Mouse (Mus musculus) left cerebral cortex, postnatal 25 days (tissue): ENCODE measurements around the gene Chchd10. TPM values are rescaled to one million over a fixed set of nuclear protein-coding genes. Genes with fewer than 3 reads are reported as not detected.

ENCODE experiments used
- DNase-seq, 2 experiments: peaks; one replicate each; pipeline ENCODE4 v3.0.0; 2022; ENCODE audit warnings: low spot score in 2 of 2, mixed read lengths in 1 of 2
- intact Hi-C: fragments of 180-260 bp; cut with DNase I; formaldehyde crosslinking; loops from one replicate; pipeline ENCODE4 v1.15.1; 2025
- total RNA-seq, 2 experiments: library from RNA; stranded (reverse); gene quantifications; 2 replicates each; pipeline ENCODE4 v1.2.3; 2021

Chchd10 gene
- total RNA-seq, 2 experiments from 2014 or later, result 372 to 390 TPM

DNA sequence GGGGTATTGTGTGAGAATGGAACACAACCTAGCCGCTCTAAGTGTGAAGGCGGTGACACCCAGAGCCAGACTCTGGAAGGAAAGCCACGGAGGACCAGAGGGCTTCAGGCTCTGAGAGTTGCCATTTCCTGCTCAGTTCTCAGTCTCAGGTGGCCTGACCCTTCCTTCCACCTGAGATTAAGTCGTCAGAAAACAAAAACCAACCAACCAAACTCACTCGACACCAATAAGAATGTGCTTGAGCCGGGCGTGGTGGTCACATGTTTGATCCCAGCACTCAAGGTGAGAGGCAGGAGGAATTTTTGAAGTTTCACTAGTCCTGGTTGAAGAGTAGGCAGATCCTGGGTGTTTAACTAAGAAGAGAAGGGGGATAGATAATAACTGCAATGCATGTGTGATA lies 13.0 kb downstream of the Chchd10 start:
- intact Hi-C loops, result no loop called here
- DNase-seq, result no peak

DNA sequence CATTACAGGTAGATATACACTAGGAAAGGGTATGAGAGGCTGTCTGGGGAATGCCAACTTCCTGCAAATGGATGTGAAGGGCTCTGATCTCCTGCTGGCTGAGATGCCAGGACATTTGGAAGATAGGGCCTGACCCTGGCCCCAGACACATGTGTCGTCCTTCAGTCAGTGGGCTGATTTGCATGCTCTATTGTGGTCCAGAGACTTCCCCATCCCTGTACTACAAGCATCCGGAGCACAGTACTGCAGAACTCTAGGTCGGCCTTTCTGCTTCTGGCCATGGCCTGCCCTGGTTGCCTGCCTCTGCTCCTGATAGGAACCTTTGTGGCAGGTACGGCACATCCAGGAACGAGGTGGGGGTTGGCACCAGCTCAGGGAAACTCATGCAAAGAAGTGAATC lies 15.1 kb downstream of the Chchd10 start:
- intact Hi-C loops, result no loop called here
- DNase-seq, result no peak

DNA sequence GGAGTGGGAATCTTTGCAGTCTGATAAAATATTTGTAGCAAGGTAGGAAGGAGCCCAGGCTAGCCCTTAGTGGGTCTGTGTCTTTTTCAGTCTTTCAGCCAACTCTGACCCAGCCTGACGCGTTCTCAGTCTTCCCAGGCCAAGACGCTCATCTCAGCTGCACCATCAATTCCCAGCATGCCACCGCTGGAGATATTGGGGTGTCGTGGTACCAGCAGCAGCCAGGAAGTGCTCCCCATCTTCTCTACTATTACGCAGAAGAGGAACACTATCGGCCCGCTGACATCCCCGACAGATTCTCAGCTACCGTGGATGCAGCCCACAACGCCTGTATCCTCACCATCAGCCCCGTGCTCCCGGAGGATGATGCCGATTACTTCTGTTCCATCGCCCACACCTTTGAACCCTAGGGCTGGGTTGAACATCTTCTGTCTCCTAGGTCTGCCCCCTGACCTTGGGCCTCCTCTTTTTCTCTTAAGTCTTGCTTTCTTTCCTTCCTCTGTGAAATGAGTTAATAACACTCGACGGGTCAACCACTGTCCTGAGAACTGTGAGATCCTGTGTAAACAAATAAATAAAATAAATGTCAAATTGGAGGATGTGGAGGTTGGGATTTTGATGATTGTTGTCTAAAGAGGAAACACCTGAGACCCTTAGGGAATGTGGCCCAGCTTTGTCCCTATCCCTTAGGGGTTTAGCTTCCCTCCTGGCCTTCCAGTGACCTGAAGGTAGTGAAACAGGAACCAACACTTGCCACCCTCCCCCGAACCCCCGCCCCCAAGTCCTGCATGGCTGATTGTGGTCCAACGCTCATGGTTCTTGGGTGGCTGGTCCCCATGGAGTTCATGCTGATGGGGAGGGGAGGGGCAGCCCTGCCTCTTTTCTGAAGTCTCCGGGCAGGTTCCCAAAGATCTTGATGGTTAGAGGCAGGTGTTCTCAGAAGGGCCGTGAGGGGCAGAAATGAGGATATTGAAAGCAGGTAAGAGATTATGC lies 16.4 kb downstream of the Chchd10 start:
- no peak for DNase-seq
- intact Hi-C loops, result loop anchor here (2.0 to 5.0 kb wide), 3 partner anchors 67 to 363 kb away; no protein-coding TSS in a partner anchor

DNA sequence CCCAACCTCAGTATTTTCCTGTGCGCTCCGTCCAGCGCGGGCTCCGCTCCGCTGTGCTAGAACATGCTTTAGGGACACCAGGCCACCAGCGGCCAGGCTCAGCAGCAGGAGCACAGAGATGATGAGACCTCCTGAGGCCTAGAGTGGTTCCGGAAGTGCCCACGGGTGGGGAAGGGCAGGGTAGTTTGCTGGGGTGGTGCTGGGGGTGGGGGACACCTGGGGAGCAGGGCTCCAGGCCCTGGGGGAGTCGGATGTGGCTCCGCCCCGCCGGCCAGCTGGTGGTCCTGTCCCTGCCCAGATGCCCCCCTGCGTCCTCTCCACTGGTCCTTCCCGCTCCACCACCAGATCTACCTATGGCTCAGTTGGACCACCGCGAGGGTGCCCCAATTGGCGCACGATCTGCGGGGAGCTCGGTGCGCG lies 17.9 kb downstream of the Chchd10 start:
- intact Hi-C loops, result loop anchor here (1.0 to 5.0 kb wide), 5 partner anchors 54 to 364 kb away; no protein-coding TSS in a partner anchor
- DNase-seq, result no peak

DNA sequence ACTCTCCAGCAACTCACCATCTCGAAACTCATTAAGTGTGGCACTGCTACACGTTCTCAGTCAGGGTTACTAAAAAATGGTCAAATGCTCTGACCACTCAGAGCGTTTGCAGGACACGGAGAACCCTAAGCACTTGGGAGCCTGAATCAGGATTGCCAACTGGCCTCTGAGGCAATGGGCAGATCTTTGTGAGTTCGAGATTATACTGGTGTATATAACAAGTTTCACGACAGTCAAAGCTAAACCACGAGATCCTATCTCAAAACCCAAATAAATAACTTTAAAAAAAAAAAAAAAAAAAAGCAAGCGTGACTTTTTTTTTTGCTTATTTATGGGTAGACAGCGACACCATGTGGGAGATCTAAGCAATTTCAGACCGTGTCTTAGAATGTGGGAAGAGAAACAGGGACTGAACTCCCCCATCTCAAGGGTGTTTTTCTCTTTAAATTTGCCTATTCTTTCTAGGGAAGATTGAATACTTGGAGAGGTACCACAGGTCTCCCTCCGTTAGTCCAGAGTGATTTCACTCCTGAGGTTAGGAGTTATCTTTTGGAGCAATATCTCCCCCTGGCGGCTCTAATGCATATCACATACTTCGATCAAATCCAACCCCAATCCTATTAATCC lies 18.6 kb downstream of the Chchd10 start:
- peak; percentile 46 to 47 for DNase-seq
- intact Hi-C loops, result loop anchor here (1.0 to 5.0 kb wide), 5 partner anchors 54 to 365 kb away; no protein-coding TSS in a partner anchor

DNA sequence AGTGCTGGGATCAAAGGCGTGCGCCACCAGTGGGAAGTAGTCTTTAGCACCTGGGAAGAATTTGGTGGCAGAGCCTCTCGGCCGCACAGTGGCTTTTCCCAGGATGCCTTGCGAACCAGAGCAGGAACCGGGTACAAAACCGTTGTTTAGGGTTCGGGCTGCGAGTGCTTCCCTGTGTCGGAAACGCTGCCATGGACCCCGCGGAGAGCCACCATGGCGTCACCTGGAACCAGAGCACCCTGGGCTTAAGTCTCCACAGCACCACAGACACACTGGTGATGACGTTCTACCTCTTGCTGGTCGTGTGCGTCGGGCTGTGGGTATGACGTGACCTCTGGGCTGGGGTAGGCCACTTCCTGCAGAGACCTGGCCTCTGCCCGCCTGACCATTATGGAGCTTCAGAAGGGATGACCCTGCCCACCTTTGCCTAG lies 21.5 kb downstream of the Chchd10 start, which contains the start of gene Gm5134:
Gm5134 (plus strand) TSS at position 134 of the 431 bp plus-strand sequence.
- no peak for DNase-seq
- intact Hi-C loops, result loop anchor here (5.0 kb wide), 1 partner anchor 317 kb away; no protein-coding TSS in a partner anchor

DNA sequence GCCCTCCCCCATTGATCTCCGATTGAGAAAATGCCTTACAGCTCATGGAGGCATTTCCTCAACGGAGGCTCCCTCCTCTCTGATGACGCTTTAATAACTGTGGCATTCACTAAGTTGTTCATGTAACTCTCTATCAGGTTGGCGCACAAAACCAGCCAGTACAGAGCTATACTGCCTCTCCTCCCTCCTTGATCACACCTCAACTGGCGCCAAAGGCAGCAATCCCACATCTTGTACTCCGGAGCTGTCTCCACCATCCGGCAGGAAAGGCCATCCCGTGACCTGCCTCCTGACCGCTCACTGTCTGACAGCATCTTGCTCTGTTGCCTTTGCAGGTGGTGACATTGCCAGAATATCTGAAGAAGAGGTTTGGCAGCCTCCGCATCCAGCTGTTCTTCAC lies 40.9 kb downstream of the Chchd10 start:
- intact Hi-C loops, result no loop called here
- no peak for DNase-seq

DNA sequence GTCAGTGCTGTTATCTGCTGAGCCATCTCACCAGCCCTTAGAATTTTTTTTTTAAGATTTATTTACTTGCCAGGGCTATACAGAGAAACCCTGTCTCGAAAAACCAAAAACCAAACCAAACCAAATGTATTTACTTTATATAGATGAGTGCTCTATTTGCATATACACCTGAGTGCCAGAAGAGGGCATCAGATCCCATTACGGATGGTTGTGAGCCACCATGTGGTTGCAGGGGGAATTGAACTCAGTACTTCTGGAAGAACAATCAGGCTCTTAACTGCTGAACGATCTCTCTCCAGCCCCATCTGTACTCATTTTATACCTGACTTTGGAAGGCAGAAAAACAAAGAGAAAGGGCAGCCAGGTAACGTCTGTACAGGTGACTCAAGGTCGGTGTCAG lies 42.3 kb downstream of the Chchd10 start:
- intact Hi-C loops, result no loop called here
- DNase-seq, result no peak

DNA sequence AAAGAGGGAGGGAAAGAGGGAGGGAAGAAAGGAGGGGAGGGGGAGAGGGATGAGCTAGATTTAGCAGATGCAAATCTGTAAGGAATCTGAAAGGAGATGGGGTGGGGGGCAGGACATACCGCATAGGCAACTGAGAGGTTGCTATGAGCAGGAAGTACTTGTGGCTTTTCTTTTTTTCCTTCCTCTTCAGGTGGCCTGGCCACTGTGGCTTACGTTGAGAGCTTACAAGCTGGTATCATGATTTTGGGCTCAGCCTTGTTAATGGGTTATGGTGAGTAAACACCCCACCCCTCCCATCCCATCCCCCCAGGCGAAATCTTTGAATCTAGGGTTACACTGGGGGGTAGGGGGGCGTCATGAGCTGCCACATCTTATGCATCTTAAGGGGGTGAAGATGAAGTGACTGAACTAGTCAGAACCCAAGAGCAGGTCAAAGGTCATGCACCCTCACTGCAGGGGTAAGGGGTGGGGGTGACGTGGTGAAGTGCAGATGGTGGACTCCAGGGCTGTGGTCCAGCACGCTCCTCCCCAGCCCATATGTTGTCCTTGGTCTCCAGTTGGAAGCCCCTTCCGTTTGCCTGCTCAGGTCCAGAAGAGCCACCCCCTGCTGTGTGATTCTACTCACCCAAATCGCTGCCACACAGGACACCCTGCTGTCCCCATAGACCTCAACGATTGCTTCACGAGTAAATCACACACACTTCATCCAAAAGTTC lies 45.3 kb downstream of the Chchd10 start:
- no peak for DNase-seq
- intact Hi-C loops, result no loop called here

DNA sequence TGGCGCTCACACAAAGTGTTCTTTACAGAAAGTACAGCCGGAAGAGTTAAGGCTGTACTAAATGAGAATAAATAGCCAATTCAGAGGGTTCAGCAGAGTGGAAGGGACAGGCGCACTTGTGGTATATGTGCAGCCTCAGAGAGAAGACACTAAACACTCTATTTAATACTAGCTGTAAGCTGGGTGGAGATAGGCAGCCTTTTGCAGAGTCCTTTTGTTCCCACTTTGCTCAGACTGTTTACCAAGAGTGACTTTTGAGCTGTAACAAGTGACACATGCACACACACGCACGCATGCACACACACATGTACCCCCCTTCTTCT lies 45.9 kb downstream of the Chchd10 start:
- DNase-seq, result no peak

DNA sequence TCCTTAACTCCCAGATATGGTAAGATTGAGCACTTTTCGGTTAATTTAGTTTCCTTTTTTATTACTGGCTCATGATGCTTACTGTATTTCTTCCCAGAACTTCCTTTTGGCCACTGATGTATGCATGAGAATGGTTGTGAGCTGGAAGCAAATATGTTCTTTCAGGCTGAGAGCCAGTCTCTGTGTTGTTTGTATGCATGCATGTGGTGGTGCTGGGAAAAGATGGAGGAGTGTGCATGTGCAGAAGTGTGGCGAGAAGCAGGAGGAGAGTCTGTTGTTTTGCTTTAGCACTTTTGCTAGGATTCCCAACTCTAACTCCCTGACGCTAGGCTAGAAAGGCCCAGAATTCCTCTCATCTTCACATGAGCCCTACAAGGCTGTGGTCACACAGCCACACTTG lies 46.5 kb downstream of the Chchd10 start:
- intact Hi-C loops, result no loop called here
- DNase-seq, result peak in 1 of 2 experiments; percentile 12

More for the DNA sequence above, 45.9 kb downstream of the Chchd10 start:
- intact Hi-C loops, result no loop called here

Other genes with a start within 250 kb of the Chchd10 start
- gene Cabin1, start 168.8 kb upstream of the Chchd10 start, total RNA-seq, result 10 to 100 TPM; 69.4 to 69.7 TPM
- gene Ddt, start 159.7 kb upstream of the Chchd10 start, total RNA-seq, result 10 to 100 TPM; 36.1 to 43.6 TPM
- gene Gm20441, start 152.2 kb upstream of the Chchd10 start, total RNA-seq, result not detected
- gene Gstt3, start 151.7 kb upstream of the Chchd10 start, total RNA-seq, result 1 to 10 TPM; 1.1 to 1.4 TPM
- 1 to 10 TPM; 6.2 to 7.0 TPM for gene Gstt1, start 134.5 kb upstream of the Chchd10 start, total RNA-seq
- gene Gstt4, start 110.6 kb upstream of the Chchd10 start, total RNA-seq, result not detected
- gene Gstt2, start 95.7 kb upstream of the Chchd10 start, total RNA-seq, result 1 to 10 TPM; 4.0 to 5.5 TPM
- gene Mif, start 72.9 kb upstream of the Chchd10 start, total RNA-seq, result 100 to 1,000 TPM; 522 to 530 TPM
- gene Derl3, start 39.7 kb upstream of the Chchd10 start, total RNA-seq, result 1 to 10 TPM; 2.8 to 3.4 TPM
- gene Smarcb1, start 11.5 kb upstream of the Chchd10 start, total RNA-seq, result 10 to 100 TPM; 75.2 to 81.8 TPM
- gene Mmp11, start 3.4 kb downstream of the Chchd10 start, total RNA-seq, result 1 to 10 TPM; 1.1 to 1.7 TPM
- gene Gm867, start 7.5 kb downstream of the Chchd10 start, total RNA-seq, result not detected
- gene Vpreb3, start 9.9 kb downstream of the Chchd10 start, total RNA-seq, result not detected
- not detected for gene Gm5134, start 21.4 kb downstream of the Chchd10 start, total RNA-seq
- 10 to 100 TPM; 13.3 to 16.9 TPM for gene Zfp280b, start 99.5 kb downstream of the Chchd10 start, total RNA-seq
- gene Slc5a4b, start 177.8 kb downstream of the Chchd10 start, total RNA-seq, result not detected
- gene Slc5a4a, start 214.3 kb downstream of the Chchd10 start, total RNA-seq, result not detected